Mouse (Mus musculus) thymus, postnatal 36 days (tissue): ENCODE data around the gene Tmem144.
"Not testable (repeated sequence)": the region's sequence is repeated elsewhere in the genome, so short reads cannot be mapped to it uniquely, and the experiment has no call there.

Source experiments
- DNase-seq, 2 experiments: peaks; one replicate each; pipeline ENCODE4 v3.0.0; 2022; ENCODE audit warnings: mixed read lengths in 2 of 2

Gene Tmem144

DNA sequence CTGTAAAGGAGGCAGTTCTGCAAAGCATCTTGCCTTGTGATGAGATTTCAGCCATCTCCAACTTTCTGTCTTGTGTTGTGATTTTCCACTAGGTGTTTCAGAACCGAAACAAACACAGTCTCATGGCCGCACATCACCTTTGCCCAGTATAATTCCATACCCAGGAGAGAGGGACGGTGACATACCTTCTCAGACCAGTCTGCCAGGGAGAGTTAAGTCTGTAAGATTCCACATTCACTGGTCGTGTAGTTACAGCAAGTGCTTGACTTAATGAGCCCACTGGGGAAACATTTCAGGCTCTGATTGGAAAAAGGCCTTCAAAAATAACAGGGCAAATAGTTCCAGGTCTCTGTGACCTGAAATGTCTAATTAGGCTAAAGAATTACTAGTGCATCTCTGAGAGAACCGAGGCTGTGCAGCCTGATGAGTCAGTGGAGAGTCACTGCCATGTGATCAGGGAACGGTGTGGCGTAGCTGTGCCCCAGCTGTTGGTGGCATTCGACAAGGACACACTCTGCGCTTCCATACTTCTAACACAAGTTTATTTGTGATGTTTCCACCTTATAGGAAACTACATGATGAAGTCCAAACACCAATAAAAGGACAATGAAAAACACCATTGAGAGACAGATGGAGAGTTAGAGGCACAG lies 43.9 kb downstream of the Tmem144 start:
- DNase-seq: no peak

DNA sequence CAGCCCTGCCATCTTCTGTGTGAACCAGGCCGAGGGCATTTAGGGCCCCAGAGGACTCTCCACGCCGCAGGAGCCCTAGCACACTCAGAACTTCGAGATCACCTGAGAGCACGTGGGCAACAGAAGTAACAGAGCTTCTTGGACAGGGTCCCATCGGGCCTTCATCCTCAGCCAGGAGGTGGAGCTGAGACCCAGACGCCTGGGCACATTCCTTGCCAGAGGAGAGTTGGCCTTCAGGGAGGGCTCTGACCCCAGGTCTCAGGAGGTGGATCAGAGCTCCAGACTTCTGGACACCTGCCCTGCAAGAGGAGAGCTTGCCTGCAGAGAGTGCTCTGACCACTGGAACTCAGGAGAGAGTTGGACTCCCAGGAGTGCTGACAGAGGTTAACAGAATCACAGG lies 51.8 kb downstream of the Tmem144 start:
- not testable (repeated sequence) for DNase-seq

DNA sequence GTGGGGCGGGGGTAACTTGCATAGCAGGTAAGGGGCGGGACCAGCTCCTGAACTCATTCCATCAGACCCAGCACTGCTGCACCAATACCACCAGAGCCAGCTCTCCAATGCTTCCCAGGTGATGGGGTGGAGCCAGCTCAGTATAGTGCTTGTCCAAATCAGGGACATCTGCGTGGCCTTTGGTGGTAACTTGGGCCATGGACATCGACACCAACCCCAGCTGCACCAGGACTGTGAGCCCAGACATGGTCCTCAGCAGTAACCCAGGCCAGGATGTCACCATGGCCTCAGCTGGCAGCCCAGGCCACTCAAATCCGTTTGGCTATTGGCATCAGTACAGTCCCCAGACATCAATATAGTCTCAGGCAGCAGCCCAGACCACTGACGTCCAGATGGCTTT lies 60.3 kb downstream of the Tmem144 start:
- no peak for DNase-seq

DNA sequence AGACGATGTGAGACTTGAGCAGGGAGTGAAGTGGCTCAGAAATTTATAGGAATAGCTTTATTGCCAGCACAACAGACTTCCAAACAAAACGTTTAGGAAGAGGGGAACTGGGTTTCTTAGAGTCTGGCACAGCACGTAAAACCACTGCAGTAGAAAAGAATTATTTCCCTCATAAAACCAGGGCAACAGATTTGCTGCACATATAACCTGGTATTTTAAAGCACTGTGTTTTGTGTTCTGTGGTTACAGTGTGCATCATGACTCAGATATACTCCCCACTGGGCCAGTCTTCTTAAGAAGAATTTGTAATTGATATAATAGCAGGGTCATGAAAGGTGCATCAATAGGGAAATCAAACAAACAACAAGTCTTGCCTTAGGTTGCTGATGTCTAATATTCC lies 62.2 kb downstream of the Tmem144 start:
- no peak for DNase-seq

DNA sequence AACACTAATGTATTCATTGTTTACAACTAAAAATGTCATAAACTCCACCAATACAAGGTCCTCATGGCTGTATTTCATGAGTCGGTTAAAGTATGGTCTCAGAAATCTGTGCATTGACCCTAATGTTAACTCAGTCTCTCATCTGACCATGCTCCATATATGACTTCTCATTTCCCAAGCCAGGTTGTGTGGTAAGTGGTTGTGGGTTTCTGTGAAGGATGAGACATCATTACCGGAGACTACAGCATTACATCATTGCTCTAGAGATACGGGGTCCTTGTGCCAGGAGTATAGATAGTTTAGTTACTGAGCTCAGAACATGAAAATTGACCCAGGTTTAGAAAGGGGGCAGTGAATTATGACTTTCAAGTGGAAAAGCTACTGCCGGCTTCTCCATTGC lies 63.0 kb downstream of the Tmem144 start:
- DNase-seq: no peak

DNA sequence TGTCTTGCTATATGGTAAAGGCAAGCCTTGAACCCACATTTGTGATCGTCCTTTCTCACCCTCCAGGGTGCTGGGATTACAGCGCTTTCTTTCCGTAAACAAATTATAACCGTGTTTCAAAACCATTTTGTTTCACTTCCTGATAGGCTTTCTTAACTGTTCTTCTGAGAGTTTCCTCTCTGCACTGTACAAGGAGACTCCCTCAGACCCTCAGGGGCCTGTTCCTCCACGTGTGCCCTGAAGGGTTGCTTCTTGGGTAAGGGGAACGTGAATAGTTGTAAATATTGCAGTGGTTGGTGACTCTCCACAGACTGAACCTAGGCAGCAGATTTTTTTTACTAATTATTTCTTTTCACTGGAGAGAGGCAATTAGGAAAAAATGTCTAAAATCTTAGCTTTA lies 63.6 kb downstream of the Tmem144 start:
- DNase-seq: no peak

DNA sequence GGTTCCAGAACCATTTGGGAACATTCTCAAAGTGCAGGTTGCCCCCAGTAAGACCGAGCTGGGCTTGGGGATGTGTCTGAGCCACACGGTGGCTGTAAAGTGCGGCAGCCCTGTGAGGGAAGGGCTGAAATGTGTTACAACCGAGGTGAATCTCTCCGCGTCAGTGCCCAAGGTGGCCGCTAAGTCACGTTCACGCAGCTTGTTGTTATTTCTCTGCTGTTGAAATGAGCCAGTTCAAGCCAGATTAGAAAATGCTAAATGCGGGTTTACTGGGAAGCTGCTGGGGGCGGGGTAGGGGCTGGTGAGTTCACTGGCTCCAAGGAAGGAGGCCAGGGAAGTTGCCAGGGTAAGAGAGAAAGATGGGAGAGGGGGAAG lies 68.2 kb downstream of the Tmem144 start:
- no peak for DNase-seq

DNA sequence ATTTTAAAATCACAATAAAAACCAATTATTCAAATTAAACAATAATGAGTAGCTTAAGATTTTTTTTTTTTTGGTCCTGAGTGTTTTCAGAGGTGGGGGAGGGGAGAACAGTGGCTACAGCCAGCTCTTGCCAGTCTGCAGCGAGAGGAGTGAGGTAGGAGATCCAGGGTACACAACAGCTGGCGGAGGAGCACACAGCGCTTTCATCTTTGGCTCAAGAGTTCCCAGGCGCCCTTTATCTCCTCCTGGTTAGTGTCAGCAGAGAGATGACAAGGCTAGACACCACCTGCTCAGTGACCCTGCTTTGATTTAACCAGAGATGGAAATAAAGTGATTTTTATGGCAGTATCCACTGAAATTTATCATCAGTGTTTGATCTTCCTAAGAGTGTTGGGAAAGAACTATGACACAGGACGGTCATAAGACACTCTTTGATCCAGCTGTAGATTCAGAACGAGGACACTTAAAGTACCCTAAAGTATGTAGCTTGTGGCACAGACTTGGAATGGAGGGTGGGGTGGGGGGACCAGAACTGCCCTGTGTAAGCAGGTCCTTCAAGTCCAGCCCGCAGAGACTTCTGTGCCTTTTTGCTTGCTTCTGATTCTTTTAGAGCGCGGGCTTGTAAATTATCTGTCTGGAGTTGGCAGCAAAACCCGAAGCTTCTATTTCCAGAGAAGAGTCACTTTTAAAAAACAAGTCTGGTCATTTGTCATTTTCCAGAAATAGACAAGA lies 68.8 kb downstream of the Tmem144 start:
- no peak for DNase-seq

DNA sequence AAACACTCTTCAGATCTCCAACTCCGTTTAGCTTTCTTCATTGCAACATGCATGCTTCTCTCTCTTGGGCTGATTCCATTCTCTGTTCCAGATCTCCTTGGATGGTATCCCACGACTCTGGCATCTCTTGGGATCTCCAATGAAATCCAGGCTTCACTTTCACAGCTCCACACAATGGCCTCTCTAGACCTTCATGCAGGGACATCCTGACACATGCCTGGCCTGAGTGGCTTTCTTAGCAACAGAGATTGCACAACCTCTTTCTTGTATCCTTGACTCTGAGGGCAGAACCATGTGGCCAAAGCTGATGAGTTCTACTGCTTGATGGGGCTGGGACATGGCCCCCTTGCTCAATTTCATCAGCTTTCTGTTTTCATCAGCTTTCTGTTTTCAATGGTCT lies 79.9 kb downstream of the Tmem144 start:
- no peak for DNase-seq
